Mouse (Mus musculus): ENCODE data around the gene Kcnab1.

GRCm38 (mm10) chr3:65288994-65289393 lies 179.8 kb downstream of the Kcnab1 start:
- TF ChIP-seq EP300 (IDR thresholded peaks at IDR 0.05) (no peak), CTCF (IDR thresholded peaks at IDR 0.05) (no peak)
